Mouse (Mus musculus) cerebellum, adult 2 months (tissue): ENCODE results near the gene Zmynd10. TPM values are rescaled to one million over a fixed set of nuclear protein-coding genes. Genes with fewer than 3 reads are reported as not detected.

Source experiments
- DNase-seq, 2 experiments: peaks; one replicate each; pipeline ENCODE4 v3.0.0; 2021
- H3K27ac ChIP-seq: fragments of 200-500 bp; 2 replicates; pipeline ENCODE4 v1.5.1; 2012; ENCODE audit warnings: low read length, control low read depth, inconsistent platforms; ENCODE audit not compliant: insufficient read depth
- H3K27me3 ChIP-seq: fragments of 200-500 bp; 2 replicates; pipeline ENCODE4 v1.6.1; 2012; ENCODE audit warnings: inconsistent platforms, mild to moderate bottlenecking, low read length, moderate library complexity; ENCODE audit not compliant: control insufficient read depth, insufficient read depth
- H3K4me1 ChIP-seq: fragments of 200-500 bp; 2 replicates; pipeline ENCODE4 v1.6.1; 2011; ENCODE audit warnings: low read length; ENCODE audit not compliant: control insufficient read depth, insufficient read depth
- H3K4me3 ChIP-seq: fragments of 200-500 bp; replicated peaks from 2 replicates; pipeline ENCODE3; 2011; ENCODE audit warnings: mild to moderate bottlenecking, low read depth, low read length, control low read depth; ENCODE audit not compliant: insufficient read depth
- CTCF ChIP-seq: fragments of 200-500 bp; IDR thresholded peaks from 2 replicates; pipeline ENCODE4 v1.5.1; 2011; ENCODE audit warnings: low read depth, mild to moderate bottlenecking, control low read depth, low read length, moderate library complexity, borderline replicate concordance; ENCODE audit not compliant: insufficient read depth
- POLR2A ChIP-seq: fragments of 200-500 bp; IDR thresholded peaks from 2 replicates; pipeline ENCODE4 v1.6.1; 2011; ENCODE audit warnings: low read length, control low read depth, borderline replicate concordance; ENCODE audit not compliant: insufficient read depth
- WGBS: fragments of 180-500 bp; shearing (Covaris S2); methylation state at CpG from one replicate; pipeline ENCODE4 v1.1.7; 2018; 5-methylcytosine and 5-hydroxymethylcytosine counted together
- polyA plus RNA-seq: library from polyadenylated mRNA; depleted of rRNA; stranded (reverse); fragments of >200 nt; gene quantifications from 2 replicates; pipeline ENCODE4 v1.2.3, GENCODE M21; 2012; rRNA removed

Gene Zmynd10
- polyA plus RNA-seq: 1.6 and 2.3 TPM in 2 replicates

DNA sequence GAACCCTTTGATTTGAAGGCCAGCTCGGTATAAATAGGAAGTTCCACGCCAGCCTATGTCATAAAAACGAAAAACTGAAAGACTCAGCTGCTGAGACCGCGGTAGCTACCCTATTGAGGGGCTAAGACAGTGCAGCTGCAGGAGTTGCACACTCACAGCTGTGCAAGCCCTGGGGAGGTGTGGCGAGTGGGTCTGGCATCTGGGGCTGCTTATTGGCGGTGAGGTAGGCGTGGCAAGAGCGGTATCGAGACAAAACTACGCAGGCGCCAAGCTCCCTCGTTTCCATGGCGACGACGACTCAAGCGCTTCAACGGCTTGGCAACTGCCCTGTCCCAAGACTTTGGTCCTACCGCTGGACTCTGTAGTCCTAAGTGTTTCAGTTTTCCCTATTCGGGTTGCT is at the start of gene Zmynd10:
TSS of gene Zmynd10 (plus strand) at position 273 of the 400 bp plus-strand sequence.
- peak in 1 of 2 experiments; percentile 46 for DNase-seq
- H3K27me3 ChIP-seq: no peaks in the 10 kb centered on the region
- TF ChIP-seq CTCF (no peak), POLR2A (no peak)
- no peak within 1 kb of the TSS for H3K27ac ChIP-seq
- H3K4me1 ChIP-seq: no peaks in the 10 kb centered on the region; the same call in none of the 2 replicates
- WGBS: 14% methylated on average over 20 of the region's 20 CpGs
- no peak within 1 kb of the TSS for H3K4me3 ChIP-seq

DNA sequence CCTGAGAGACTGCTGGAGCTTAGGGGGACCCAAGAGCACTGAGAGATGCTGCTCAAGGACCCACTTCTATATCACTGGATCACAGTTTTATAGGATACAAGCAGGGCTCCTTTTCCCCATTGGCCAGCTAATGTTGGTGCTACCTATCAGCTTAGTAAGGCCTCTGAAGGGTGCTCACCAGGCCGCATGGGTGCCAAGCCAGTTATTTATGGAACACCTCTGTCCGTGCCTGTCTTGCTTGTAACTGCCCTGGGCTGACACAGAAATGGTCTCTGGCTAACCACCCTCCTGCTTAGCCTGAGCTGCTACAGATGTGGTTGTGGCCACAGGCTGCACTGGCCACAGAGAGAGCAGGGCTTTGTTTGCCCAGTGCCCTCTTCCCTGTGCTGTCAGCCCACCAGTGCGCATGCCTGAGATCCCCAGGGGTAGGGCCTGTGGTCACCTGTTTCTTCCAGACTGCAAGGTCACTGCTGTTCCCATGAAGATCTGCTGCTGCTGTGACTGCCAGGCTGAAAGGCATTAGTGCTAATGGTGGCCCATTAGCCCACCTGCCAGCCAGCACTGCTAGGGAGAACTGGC is 46.3 kb upstream of the Zmynd10 start:
- no peaks in the 10 kb centered on the region for H3K27me3 ChIP-seq
- no peak overlapping the region for H3K4me3 ChIP-seq
- TF ChIP-seq POLR2A (no peak), CTCF (no peak)
- DNase-seq: no peak
- WGBS: 85% methylated on average over 3 of the region's 3 CpGs
- peaks cover 32% of the 10 kb centered on the region for H3K4me1 ChIP-seq
- H3K27ac ChIP-seq: no peak overlapping the region

DNA sequence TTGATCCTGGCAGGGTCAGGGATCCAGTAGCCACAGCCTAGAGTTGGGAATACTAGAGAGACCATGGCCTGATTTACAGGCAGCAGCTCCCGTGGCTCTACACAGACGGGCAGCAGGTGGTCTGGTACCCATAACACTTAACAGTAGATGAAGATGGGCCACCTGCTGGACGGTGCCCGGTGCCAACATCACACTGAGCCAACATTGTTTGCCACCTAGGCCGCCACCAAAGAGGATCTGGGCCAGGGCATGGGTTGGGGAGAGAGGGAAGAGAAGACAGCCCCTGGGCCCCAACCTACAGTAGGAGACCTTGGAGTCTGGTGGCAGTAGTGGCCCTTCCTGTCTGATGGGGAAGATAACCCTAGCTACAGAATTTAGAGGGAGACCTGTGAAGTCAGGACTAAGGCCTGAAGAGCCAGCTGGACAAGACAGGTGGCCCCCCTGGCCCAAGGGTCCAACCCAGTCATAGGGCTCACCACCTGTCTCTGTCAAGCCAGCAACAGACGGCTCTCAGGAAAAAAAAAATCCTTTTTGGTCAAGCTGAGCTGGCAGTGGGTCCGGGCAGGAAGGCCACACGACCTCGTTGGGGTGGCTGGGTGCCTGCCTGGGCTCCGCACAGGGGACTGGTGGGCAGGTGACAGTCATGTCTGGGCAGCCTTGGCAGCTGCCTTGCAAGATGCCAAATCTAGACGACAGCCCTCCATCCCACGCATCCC is 44.8 kb upstream of the Zmynd10 start:
- Histone ChIP-seq H3K27me3 (no peaks in the 10 kb centered on the region), H3K4me3 (no peak overlapping the region), H3K4me1 (peaks cover 32% of the 10 kb centered on the region), H3K27ac (peak overlapping the region; percentile 35; the same call in 1 of the 2 replicates)
- 12% methylated on average over 12 of the region's 12 CpGs for WGBS
- peak; percentile 75 to 88 for DNase-seq
- no peak for TF ChIP-seq CTCF
- TF ChIP-seq POLR2A: 0 out of 2 replicates have a peak, but pooled peaks have one; percentile 0

- WGBS: 56% methylated on average over 19 of the region's 19 CpGs
- DNase-seq: peak; percentile 45 to 50
- no peak overlapping the region for H3K27ac ChIP-seq
- peaks cover 32% of the 10 kb centered on the region for H3K4me1 ChIP-seq
- TF ChIP-seq CTCF (no peak), POLR2A (no peak)
- H3K27me3 ChIP-seq: no peaks in the 10 kb centered on the region
- H3K4me3 ChIP-seq: no peak overlapping the region
Measured at GRCm38 (mm10) chr9:107504662-107505537, 42.2 kb upstream of the Zmynd10 start.

DNA sequence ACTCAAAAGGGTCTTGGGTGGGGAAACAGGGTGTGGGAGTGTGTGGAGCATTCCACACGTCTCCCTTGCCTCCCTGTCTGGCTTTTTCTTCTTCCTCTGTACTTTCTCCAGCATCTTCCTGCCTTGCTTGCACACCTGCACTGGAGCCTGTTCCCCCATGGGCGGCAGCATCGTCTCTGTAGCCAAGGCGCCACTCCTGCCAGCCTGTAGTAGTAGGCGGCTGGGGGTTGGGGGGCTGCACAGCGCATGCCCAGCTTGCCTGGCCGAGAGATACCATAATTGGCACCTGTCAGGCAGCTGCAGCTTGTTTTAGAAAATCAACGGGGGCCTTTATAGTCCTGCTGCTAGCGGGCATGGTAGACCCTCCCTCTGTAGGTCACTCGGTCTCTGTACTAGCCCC is 38.8 kb upstream of the Zmynd10 start:
- no peak for DNase-seq
- TF ChIP-seq POLR2A (no peak), CTCF (no peak)
- no peak overlapping the region for H3K4me3 ChIP-seq
- 75% methylated on average over 10 of the region's 10 CpGs for WGBS
- H3K27ac ChIP-seq: no peak overlapping the region
- peaks cover 12% of the 10 kb centered on the region; the same call in 1 of the 2 replicates for H3K4me1 ChIP-seq
- H3K27me3 ChIP-seq: no peaks in the 10 kb centered on the region

DNA sequence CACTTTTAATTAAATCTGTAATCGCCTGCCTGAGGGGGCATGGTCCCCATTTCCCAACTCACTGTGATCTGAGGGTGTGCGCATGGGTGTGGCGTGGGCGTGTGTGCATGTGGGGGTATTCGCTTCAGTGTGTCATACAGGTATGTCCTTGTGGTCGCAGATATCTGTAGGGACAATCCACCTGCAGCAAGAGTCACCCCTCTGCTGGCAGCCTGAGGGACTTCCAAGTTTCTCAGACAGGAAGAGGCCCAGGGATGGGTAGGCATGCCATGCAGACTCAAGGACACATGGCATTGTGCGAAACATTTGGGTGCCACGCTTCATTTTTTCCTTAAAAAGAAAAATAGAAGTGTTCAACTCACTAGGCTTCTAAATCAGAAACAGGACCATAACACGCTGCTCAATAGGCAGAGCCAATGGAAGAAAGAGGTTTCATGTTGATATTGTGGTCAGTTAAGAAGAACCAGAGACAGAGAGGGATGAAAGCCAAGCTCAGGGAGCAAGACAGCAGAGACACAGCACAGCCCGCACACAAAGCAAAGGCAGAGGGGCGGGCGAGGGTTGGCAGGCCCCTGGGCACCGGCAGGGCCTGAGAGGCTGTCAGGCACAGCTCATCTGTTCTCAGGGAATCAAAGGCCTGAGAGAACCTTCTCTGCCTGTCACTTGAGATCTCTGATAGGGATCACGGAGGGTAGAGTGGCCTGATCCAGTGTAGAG is 36.6 kb upstream of the Zmynd10 start:
- no peak for DNase-seq
- no peak overlapping the region for H3K27ac ChIP-seq
- WGBS: 76% methylated on average over 14 of the region's 14 CpGs
- H3K4me3 ChIP-seq: no peak overlapping the region
- H3K4me1 ChIP-seq: peaks cover under 1% of the 10 kb centered on the region; the same call in 1 of the 2 replicates
- H3K27me3 ChIP-seq: no peaks in the 10 kb centered on the region
- TF ChIP-seq POLR2A (no peak), CTCF (no peak)

DNA sequence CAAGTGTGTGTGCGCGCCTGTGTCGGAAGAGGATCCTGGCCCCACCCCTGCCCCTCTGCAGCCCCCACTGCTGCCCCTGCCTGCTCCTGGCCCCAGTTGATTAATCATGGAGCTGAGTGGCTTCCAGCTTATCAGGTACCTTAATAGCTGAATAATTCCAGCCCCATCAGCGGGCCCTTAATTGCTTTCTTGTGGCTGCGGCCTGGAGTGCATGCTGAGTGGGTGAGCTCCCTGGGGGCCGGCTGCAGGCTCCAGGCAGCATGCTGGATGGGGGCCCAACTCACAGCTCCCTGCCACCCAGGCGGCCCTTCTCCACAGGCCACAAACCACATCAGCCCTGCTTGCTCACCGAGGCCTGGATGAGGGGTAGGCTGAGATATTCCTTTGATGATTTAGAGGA is 35.7 kb upstream of the Zmynd10 start:
- WGBS: 86% methylated on average over 8 of the region's 8 CpGs
- Histone ChIP-seq H3K4me3 (no peak overlapping the region), H3K4me1 (no peaks in the 10 kb centered on the region), H3K27me3 (no peaks in the 10 kb centered on the region), H3K27ac (no peak overlapping the region)
- DNase-seq: no peak
- no peak for TF ChIP-seq CTCF
- no peak for TF ChIP-seq POLR2A
